Mouse (Mus musculus): ENCODE results near the gene Spc24. TPM values are rescaled to one million over a fixed set of nuclear protein-coding genes. Genes with fewer than 3 reads are reported as not detected.
"Not testable (repeated sequence)": the region's sequence is repeated elsewhere in the genome, so short reads cannot be mapped to it uniquely, and the experiment has no call there.

The Spc24 gene
- polyA plus RNA-seq, 1 experiment from 2014 or later, result 119 TPM

- no peak for ATAC-seq (ENCODE audit: insufficient read depth, low FRiP score, low read depth)
- no peak overlapping the region for H3K4me3 ChIP-seq (replicated peaks)
- WGBS, result 72% methylated on average over 15 of the region's 15 CpGs
- H3K9ac ChIP-seq, result no peak overlapping the region
- H3K4me2 ChIP-seq, result no peak overlapping the region
- H3K4me1 ChIP-seq, result no peaks in the 10 kb centered on the region
- H3K27me3 ChIP-seq (replicated peaks), result no peaks in the 10 kb centered on the region
- H3K27ac ChIP-seq, result no peak overlapping the region
- no peaks in the 10 kb centered on the region for H3K9me3 ChIP-seq
- H3K36me3 ChIP-seq, result peaks cover 39% of the 10 kb centered on the region
Measured at GRCm38 (mm10) chr9:21781657-21782468, 21.8 kb upstream of the Spc24 start.

GRCm38 (mm10) chr9:21777726-21778125 is 17.6 kb upstream of the Spc24 start:
- H3K9me3 ChIP-seq, result no peaks in the 10 kb centered on the region
- no peaks in the 10 kb centered on the region for H3K4me1 ChIP-seq
- H3K4me2 ChIP-seq, result no peak overlapping the region
- ATAC-seq (ENCODE audit: insufficient read depth, low FRiP score, low read depth), result no peak
- H3K27ac ChIP-seq, result no peak overlapping the region
- WGBS, result 74% methylated on average over 3 of the region's 3 CpGs
- no peak overlapping the region for H3K9ac ChIP-seq
- H3K4me3 ChIP-seq (replicated peaks), result no peak overlapping the region
- peaks cover 65% of the 10 kb centered on the region for H3K36me3 ChIP-seq
- H3K27me3 ChIP-seq (replicated peaks), result no peaks in the 10 kb centered on the region

GRCm38 (mm10) chr9:21774353-21774752 is 14.2 kb upstream of the Spc24 start:
- H3K27me3 ChIP-seq (replicated peaks), result no peaks in the 10 kb centered on the region
- H3K4me3 ChIP-seq (replicated peaks), result no peak overlapping the region
- H3K36me3 ChIP-seq, result peaks cover 62% of the 10 kb centered on the region
- no peak overlapping the region for H3K4me2 ChIP-seq
- H3K9me3 ChIP-seq, result no peaks in the 10 kb centered on the region
- ATAC-seq (ENCODE audit: insufficient read depth, low FRiP score, low read depth), result no peak
- H3K4me1 ChIP-seq, result no peaks in the 10 kb centered on the region
- no peak overlapping the region for H3K27ac ChIP-seq
- 88% methylated on average over 16 of the region's 16 CpGs for WGBS
- no peak overlapping the region for H3K9ac ChIP-seq

GRCm38 (mm10) chr9:21773396-21773795 is 13.3 kb upstream of the Spc24 start:
- H3K9ac ChIP-seq; H3K9me3 ChIP-seq; H3K4me3 ChIP-seq (replicated peaks); H3K4me2 ChIP-seq; ATAC-seq (ENCODE audit: insufficient read depth, low FRiP score, low read depth); H3K27me3 ChIP-seq (replicated peaks); H3K27ac ChIP-seq; H3K4me1 ChIP-seq: not testable (repeated sequence)
- WGBS, result 73% methylated on average over 5 of the region's 5 CpGs
- H3K36me3 ChIP-seq, result peaks cover 56% of the 10 kb centered on the region

- ATAC-seq (ENCODE audit: insufficient read depth, low FRiP score, low read depth), result 0 out of 2 replicates have a peak, but pooled peaks have one; percentile 18
- Histone ChIP-seq H3K4me2 (no peak overlapping the region), H3K27ac (peak overlapping the region; percentile 74), H3K4me1 (0 out of 2 replicates have a peak, but pooled peaks cover 3% of the 10 kb centered on the region), H3K9me3 (no peaks in the 10 kb centered on the region), H3K9ac (no peak overlapping the region), H3K36me3 (peaks cover 34% of the 10 kb centered on the region), H3K4me3 (replicated peaks) (no peak overlapping the region), H3K27me3 (replicated peaks) (no peaks in the 10 kb centered on the region)
- WGBS, result 80% methylated on average over 26 of the region's 26 CpGs
Measured at GRCm38 (mm10) chr9:21769558-21770183, 9.6 kb upstream of the Spc24 start.

- Histone ChIP-seq H3K27me3 (replicated peaks) (no peaks in the 10 kb centered on the region), H3K36me3 (peaks cover 25% of the 10 kb centered on the region), H3K27ac (peak overlapping the region; percentile 74), H3K4me3 (replicated peaks) (no peak overlapping the region), H3K9me3 (no peaks in the 10 kb centered on the region), H3K4me2 (no peak overlapping the region), H3K4me1 (0 out of 2 replicates have a peak, but pooled peaks cover 3% of the 10 kb centered on the region), H3K9ac (no peak overlapping the region)
- WGBS, result 57% methylated on average over 13 of the region's 13 CpGs
- peak; percentile 54 for ATAC-seq (ENCODE audit: insufficient read depth, low FRiP score, low read depth)
Measured at GRCm38 (mm10) chr9:21768511-21769411, 8.7 kb upstream of the Spc24 start.

- H3K4me1 ChIP-seq, result 0 out of 2 replicates have a peak, but pooled peaks cover 3% of the 10 kb centered on the region
- 68% methylated on average over 11 of the region's 11 CpGs for WGBS
- peaks cover 23% of the 10 kb centered on the region for H3K36me3 ChIP-seq
- H3K9ac ChIP-seq, result no peak overlapping the region
- no peaks in the 10 kb centered on the region for H3K27me3 ChIP-seq (replicated peaks)
- H3K4me3 ChIP-seq (replicated peaks), result no peak overlapping the region
- ATAC-seq (ENCODE audit: insufficient read depth, low FRiP score, low read depth), result no peak
- no peaks in the 10 kb centered on the region for H3K9me3 ChIP-seq
- H3K27ac ChIP-seq, result peak overlapping the region; percentile 74; the same call in 1 of the 2 replicates
- no peak overlapping the region for H3K4me2 ChIP-seq
Measured at GRCm38 (mm10) chr9:21767896-21768295, 7.8 kb upstream of the Spc24 start.

- 0 out of 2 replicates have a peak, but pooled peaks cover 5% of the 10 kb centered on the region for H3K36me3 ChIP-seq
- H3K9me3 ChIP-seq, result no peaks in the 10 kb centered on the region
- peaks cover 9% of the 10 kb centered on the region; the same call in 1 of the 2 replicates for H3K4me1 ChIP-seq
- no peak overlapping the region for H3K4me2 ChIP-seq
- no peak overlapping the region for H3K4me3 ChIP-seq (replicated peaks)
- ATAC-seq (ENCODE audit: insufficient read depth, low FRiP score, low read depth), result no peak
- H3K27ac ChIP-seq, result no peak overlapping the region
- no peak overlapping the region for H3K9ac ChIP-seq
- H3K27me3 ChIP-seq (replicated peaks), result no peaks in the 10 kb centered on the region
- 91% methylated on average over 6 of the region's 6 CpGs for WGBS
Measured at GRCm38 (mm10) chr9:21764084-21764999, 4.2 kb upstream of the Spc24 start.

- H3K36me3 ChIP-seq, result peaks cover 2% of the 10 kb centered on the region; the same call in 1 of the 2 replicates
- no peaks in the 10 kb centered on the region for H3K9me3 ChIP-seq
- H3K4me1 ChIP-seq, result peaks cover 15% of the 10 kb centered on the region; the same call in 1 of the 2 replicates
- peak overlapping the region; percentile 59 for H3K27ac ChIP-seq
- H3K4me3 ChIP-seq (replicated peaks), result no peak overlapping the region
- H3K27me3 ChIP-seq (replicated peaks), result no peaks in the 10 kb centered on the region
- no peak overlapping the region for H3K9ac ChIP-seq
- no peak overlapping the region for H3K4me2 ChIP-seq
- ATAC-seq (ENCODE audit: insufficient read depth, low FRiP score, low read depth), result no peak
Measured at GRCm38 (mm10) chr9:21762135-21762534, 2.0 kb upstream of the Spc24 start.

GRCm38 (mm10) chr9:21759718-21760117 is 385 bp downstream of the Spc24 start:
- under 1% methylated on average over 20 of the region's 20 CpGs for WGBS
- Histone ChIP-seq H3K27ac (0 out of 2 replicates have a peak overlapping the region, but pooled peaks have one; percentile 23), H3K4me2 (peak overlapping the region; percentile 62), H3K4me1 (peaks cover 15% of the 10 kb centered on the region; the same call in 1 of the 2 replicates), H3K36me3 (peaks cover 16% of the 10 kb centered on the region; the same call in 1 of the 2 replicates), H3K4me3 (replicated peaks) (peak overlapping the region; percentile 95), H3K9me3 (no peaks in the 10 kb centered on the region), H3K9ac (peak overlapping the region; percentile 73), H3K27me3 (replicated peaks) (no peaks in the 10 kb centered on the region)
- ATAC-seq (ENCODE audit: insufficient read depth, low FRiP score, low read depth), result peak; percentile 3; the same call in 1 of the 2 replicates

Data from stomach, embryonic 15.5 days (tissue).